9 mouse cellular contexts compared by ENCODE assay signal in the genomic region with DNA sequence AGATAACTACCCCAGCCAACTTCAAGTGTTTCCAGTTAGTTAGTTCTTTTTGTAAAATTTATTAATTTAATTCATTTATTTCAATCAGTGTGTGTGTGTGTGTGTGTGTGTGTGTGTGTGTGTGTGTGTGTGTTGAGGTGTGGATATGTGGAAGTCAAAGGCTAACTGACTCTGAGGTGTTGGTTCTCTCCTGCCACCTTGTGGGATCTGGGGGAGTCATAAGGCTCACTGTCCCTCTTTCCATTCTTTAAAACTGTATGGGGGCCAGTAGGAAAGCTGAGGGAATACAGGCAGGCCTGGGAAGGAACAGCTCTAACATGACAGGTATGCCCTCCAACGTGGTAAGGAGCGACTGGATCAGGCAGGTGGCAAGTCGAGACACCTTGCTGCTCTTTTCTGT. TPM values are rescaled to one million over a fixed set of nuclear protein-coding genes. Genes with fewer than 3 reads are reported as not detected.
DNase-seq lines count a peak whose midpoint lies in the region; ATAC-seq and TF ChIP-seq lines count a peak whose summit lies in the region.
"Had no signal": no experiment of that assay in that cellular context is flagged by ENCODE, and none has a peak within 500 bp of the region (broad histone marks: within the 10 kb centered on the region; RNA-seq: fewer than 3 reads in every experiment).

No protein-coding gene starts in this region.

- H3K4me3 ChIP-seq in embryonic facial prominence, embryonic 11.5 days (ENCODE audit: low read depth, low read length) = no peak overlapping the region
- no peak overlapping the region for H3K4me3 ChIP-seq in embryonic facial prominence, embryonic 10.5 days
- H3K4me3 ChIP-seq in cortical plate, adult 2 months (ENCODE audit: insufficient read depth, low read length) = no peak overlapping the region

- intact Hi-C loops in left cerebral cortex, postnatal 4 days (cut with DNase I) = no loop called here

- no peaks in the 10 kb centered on the region for H3K4me1 ChIP-seq in embryonic facial prominence, embryonic 11.5 days (ENCODE audit: control insufficient read depth, insufficient read depth, low read length)
- no peaks in the 10 kb centered on the region for H3K4me1 ChIP-seq in embryonic facial prominence, embryonic 10.5 days
- peaks cover 3% of the 10 kb centered on the region; the same call in 1 of the 2 replicates for H3K4me1 ChIP-seq in cortical plate, adult 2 months (ENCODE audit: control insufficient read depth, insufficient read depth, low read length)

- no peak overlapping the region for H3K27ac ChIP-seq in embryonic facial prominence, embryonic 11.5 days (replicated peaks; ENCODE audit: low read depth, low read length)
- H3K27ac ChIP-seq in embryonic facial prominence, embryonic 10.5 days (replicated peaks) = no peak overlapping the region
- no peak overlapping the region for H3K27ac ChIP-seq in cortical plate, adult 2 months (ENCODE audit: insufficient read depth, low read length)

- no peaks in the 10 kb centered on the region for H3K27me3 ChIP-seq in embryonic facial prominence, embryonic 11.5 days (ENCODE audit: control insufficient read depth, insufficient read depth, low read length)
- H3K27me3 ChIP-seq in embryonic facial prominence, embryonic 10.5 days (replicated peaks; ENCODE audit: low read depth, poor library complexity, severe bottlenecking) = no peaks in the 10 kb centered on the region

- peaks cover 10% of the 10 kb centered on the region for H3K36me3 ChIP-seq in embryonic facial prominence, embryonic 11.5 days (replicated peaks; ENCODE audit: control insufficient read depth, insufficient read depth, low read depth, low read length)
- peaks cover 94% of the 10 kb centered on the region for H3K36me3 ChIP-seq in embryonic facial prominence, embryonic 10.5 days (replicated peaks)

- WGBS in embryonic facial prominence, embryonic 11.5 days = 68% methylated on average over 3 of the region's 3 CpGs
- WGBS in embryonic facial prominence, embryonic 10.5 days = 72% methylated on average over 3 of the region's 3 CpGs

- no peak for TF ChIP-seq POLR2A in cortical plate, adult 2 months (IDR thresholded peaks at IDR 0.05; ENCODE audit: extremely low read depth, insufficient read depth, low read length)

- no peak for ATAC-seq in embryonic facial prominence, embryonic 11.5 days (replicated peaks; ENCODE audit: insufficient number of reproducible peaks, low FRiP score, low TSS enrichment, low read depth)

- DNase-seq in embryonic facial prominence, embryonic 11.5 days (ENCODE audit: low spot score) = peak; percentile 23
- no peak for DNase-seq in embryonic facial prominence, embryonic 10.5 days (ENCODE audit: low spot score)
- peak; percentile 4 for DNase-seq in left cerebral cortex, postnatal 4 days
- no peak for DNase-seq in left cerebral cortex, adult 18-20 months (ENCODE audit: low spot score in 2 of 2)
- peak; percentile 7 for DNase-seq in skeletal muscle tissue, adult 2 months (ENCODE audit: low read depth, low spot score)
- DNase-seq in urinary bladder, adult 18-20 months (ENCODE audit: low spot score in 2 of 2) = no peak
- DNase-seq in spleen, postnatal 10 days (ENCODE audit: low spot score in 2 of 2) = no peak
- DNase-seq: right cerebral cortex, postnatal 25 days had no signal

- H3K4me2 ChIP-seq in embryonic facial prominence, embryonic 11.5 days (ENCODE audit: low read depth, low read length) = no peak overlapping the region

- H3K9me3 ChIP-seq in embryonic facial prominence, embryonic 11.5 days (replicated peaks; ENCODE audit: control insufficient read depth, low read length) = no peaks in the 10 kb centered on the region
- H3K9me3 ChIP-seq in embryonic facial prominence, embryonic 10.5 days = peaks cover 4% of the 10 kb centered on the region; the same call in 1 of the 2 replicates

- H3K9ac ChIP-seq in embryonic facial prominence, embryonic 11.5 days (replicated peaks; ENCODE audit: low read length) = no peak overlapping the region

- peak; percentile 17; the same call in 1 of the 2 replicates for TF ChIP-seq CTCF in cortical plate, adult 2 months (IDR thresholded peaks at IDR 0.05; ENCODE audit: extremely low read depth, insufficient read depth, low read length)

RNA-seq across cellular contexts. Expression of a gene that starts 34.8 kb away (rescaled TPM):
- polyA plus RNA-seq in embryonic facial prominence, embryonic 11.5 days (2014; fragmentation: Nextera tagmentation; extraction: Ambion mirVana) = 3.4 and 3.5 TPM in 2 replicates
- polyA plus RNA-seq in embryonic facial prominence, embryonic 10.5 days (2016; fragmentation: Nextera tagmentation; extraction: Ambion mirVana) = 3.2 and 4.0 TPM in 2 replicates
- 100 to 1,000 TPM; 146 to 151 TPM for total RNA-seq in left cerebral cortex, postnatal 4 days (2021)
- 100 to 1,000 TPM; 259 to 274 TPM for total RNA-seq in left cerebral cortex, adult 18-20 months (2021)
- polyA plus RNA-seq in cortical plate, adult 2 months (2012; rRNA removed) = 178 and 196 TPM in 2 replicates

RNA-seq across cellular contexts. Expression of a gene that starts 43.4 kb away (rescaled TPM):
- polyA plus RNA-seq in embryonic facial prominence, embryonic 11.5 days (2014; fragmentation: Nextera tagmentation; extraction: Ambion mirVana) = 14.7 and 17.4 TPM in 2 replicates
- 19.0 and 21.2 TPM in 2 replicates for polyA plus RNA-seq in embryonic facial prominence, embryonic 10.5 days (2016; fragmentation: Nextera tagmentation; extraction: Ambion mirVana)
- total RNA-seq in left cerebral cortex, postnatal 4 days (2021) = 10 to 100 TPM; 17.9 to 26.7 TPM
- total RNA-seq in left cerebral cortex, adult 18-20 months (2021) = 10 to 100 TPM; 13.8 to 22.5 TPM
- 21.0 and 22.3 TPM in 2 replicates for polyA plus RNA-seq in cortical plate, adult 2 months (2012; rRNA removed)

RNA-seq across cellular contexts. Expression of a gene that starts 43.6 kb away (rescaled TPM):
- 14.7 and 15.8 TPM in 2 replicates for polyA plus RNA-seq in embryonic facial prominence, embryonic 11.5 days (2014; fragmentation: Nextera tagmentation; extraction: Ambion mirVana)
- polyA plus RNA-seq in embryonic facial prominence, embryonic 10.5 days (2016; fragmentation: Nextera tagmentation; extraction: Ambion mirVana) = 20.9 and 25.2 TPM in 2 replicates
- total RNA-seq in left cerebral cortex, postnatal 4 days (2021) = 10 to 100 TPM in 1 of 2 experiments, 1 to 10 TPM in 1; 8.6 to 11.1 TPM
- 10 to 100 TPM; 14.0 TPM for total RNA-seq in left cerebral cortex, adult 18-20 months (2021)
- polyA plus RNA-seq in cortical plate, adult 2 months (2012; rRNA removed) = 13.5 and 13.6 TPM in 2 replicates

Comparison
In these comparisons a context has a peak if more than half of its experiments do, and no peak if none do; other contexts are left out.
1. DNase-seq: peak in embryonic facial prominence, embryonic 11.5 days (single experiment), left cerebral cortex, postnatal 4 days (single experiment) and skeletal muscle tissue, adult 2 months (single experiment); none in embryonic facial prominence, embryonic 10.5 days (single experiment), left cerebral cortex, adult 18-20 months (0 of 2), urinary bladder, adult 18-20 months (0 of 2) and spleen, postnatal 10 days (0 of 2).
2. RNA of a gene that starts 34.8 kb away (polyA plus RNA-seq): 178 to 196 TPM in cortical plate, adult 2 months; 3.2 to 4.0 TPM in embryonic facial prominence, embryonic 10.5 days and 3.4 to 3.5 TPM in embryonic facial prominence, embryonic 11.5 days; every median in the first group is over 10 times any median in the second.